Mouse (Mus musculus) limb, embryonic 13.5 days (tissue): ENCODE results near the gene A930004D18Rik. TPM values are rescaled to one million over a fixed set of nuclear protein-coding genes. Genes with fewer than 3 reads are reported as not detected.

Experiments
- ATAC-seq: fragments of 200-750 bp; cut with Nextera tagmentation; 2 replicates; pipeline ENCODE4 v1.8.0; 2017; ENCODE audit warnings: low read depth, moderate number of reproducible peaks, moderate TSS enrichment; ENCODE audit not compliant: low FRiP score
- H3K27ac ChIP-seq: fragments of 300-500 bp; sonication (generic); 2 replicates; pipeline ENCODE4 v1.5.1; 2015; ENCODE audit warnings: inconsistent platforms, mild to moderate bottlenecking, moderate library complexity
- H3K27me3 ChIP-seq: fragments of 300-500 bp; sonication (generic); 2 replicates; pipeline ENCODE4 v1.6.1; 2015; ENCODE audit warnings: mild to moderate bottlenecking, inconsistent platforms
- H3K36me3 ChIP-seq: fragments of 300-500 bp; sonication (generic); 2 replicates; pipeline ENCODE4 v1.6.1; 2015; ENCODE audit warnings: inconsistent platforms, mild to moderate bottlenecking, moderate library complexity
- H3K4me1 ChIP-seq: fragments of 300-500 bp; sonication (generic); 2 replicates; pipeline ENCODE4 v1.6.1; 2015; ENCODE audit warnings: inconsistent platforms
- H3K4me2 ChIP-seq: fragments of 300-500 bp; sonication (generic); replicated peaks from 2 replicates; pipeline ENCODE4 v1.6.1; 2015; ENCODE audit warnings: inconsistent platforms, mild to moderate bottlenecking, moderate library complexity
- H3K4me3 ChIP-seq: fragments of 300-500 bp; sonication (generic); 2 replicates; pipeline ENCODE4 v1.5.1; 2015; ENCODE audit warnings: moderate library complexity, mild to moderate bottlenecking, inconsistent platforms
- H3K9ac ChIP-seq: fragments of 300-500 bp; sonication (generic); 2 replicates; pipeline ENCODE4 v1.6.1; 2015; ENCODE audit warnings: mild to moderate bottlenecking, inconsistent platforms
- H3K9me3 ChIP-seq: fragments of 300-500 bp; sonication (generic); 2 replicates; pipeline ENCODE4 v1.6.1; 2016; ENCODE audit warnings: inconsistent platforms
- WGBS: fragments of 180-500 bp; shearing (Covaris S2); methylation state at CpG from one replicate; pipeline ENCODE4 v1.1.7; 2015; 5-methylcytosine and 5-hydroxymethylcytosine counted together
- polyA plus RNA-seq: library from polyadenylated mRNA; unstranded; fragments of >200 nt; fragmentation: Nextera tagmentation; extraction: Ambion mirVana; gene quantifications from 2 replicates; pipeline ENCODE4 v1.2.1, GENCODE M21; 2015

Gene A930004D18Rik
- polyA plus RNA-seq, 1 experiment from 2014 or later: 19.4 TPM

- H3K4me3 ChIP-seq: no peak overlapping the region
- ATAC-seq: no peak
- no peaks in the 10 kb centered on the region for H3K36me3 ChIP-seq
- H3K9me3 ChIP-seq: no peaks in the 10 kb centered on the region
- 0 out of 2 replicates have a peak overlapping the region, but pooled peaks have one; percentile 14 for H3K4me2 ChIP-seq
- H3K27me3 ChIP-seq: no peaks in the 10 kb centered on the region; the same call in 1 of the 2 replicates
- peaks cover 44% of the 10 kb centered on the region for H3K4me1 ChIP-seq
- no peak overlapping the region for H3K9ac ChIP-seq
- WGBS: 66% methylated on average over 8 of the region's 8 CpGs
- no peak overlapping the region for H3K27ac ChIP-seq
Measured at GRCm38 (mm10) chr2:18030581-18030980, 7.0 kb downstream of the A930004D18Rik start.

- no peak overlapping the region for H3K4me2 ChIP-seq
Measured at GRCm38 (mm10) chr2:18029656-18030055, 7.9 kb downstream of the A930004D18Rik start.

GRCm38 (mm10) chr2:18028140-18029021, 9.2 kb downstream of the A930004D18Rik start:
- Histone ChIP-seq H3K4me2 (peak overlapping the region; percentile 99), H3K9me3 (no peaks in the 10 kb centered on the region), H3K9ac (peak overlapping the region; percentile 95), H3K4me3 (peak overlapping the region; percentile 67), H3K27me3 (no peaks in the 10 kb centered on the region; the same call in 1 of the 2 replicates), H3K27ac (peak overlapping the region; percentile 98), H3K36me3 (no peaks in the 10 kb centered on the region), H3K4me1 (peaks cover 38% of the 10 kb centered on the region)
- ATAC-seq: peak; percentile 78
- under 1% methylated on average over 61 of the region's 61 CpGs for WGBS

More at GRCm38 (mm10) chr2:18029656-18030055, 7.9 kb downstream of the A930004D18Rik start:
- H3K4me1 ChIP-seq: peaks cover 44% of the 10 kb centered on the region
- 79% methylated on average over 7 of the region's 7 CpGs for WGBS
- no peaks in the 10 kb centered on the region; the same call in 1 of the 2 replicates for H3K27me3 ChIP-seq
- no peaks in the 10 kb centered on the region for H3K36me3 ChIP-seq
- no peak for ATAC-seq
- H3K9me3 ChIP-seq: no peaks in the 10 kb centered on the region
- no peak overlapping the region for H3K9ac ChIP-seq
- H3K4me3 ChIP-seq: no peak overlapping the region
- no peak overlapping the region for H3K27ac ChIP-seq

- Histone ChIP-seq H3K4me1 (peaks cover 33% of the 10 kb centered on the region), H3K4me2 (peak overlapping the region; percentile 99), H3K36me3 (no peaks in the 10 kb centered on the region), H3K4me3 (peak overlapping the region; percentile 67), H3K27ac (peak overlapping the region; percentile 98), H3K27me3 (no peaks in the 10 kb centered on the region; the same call in 1 of the 2 replicates), H3K9ac (peak overlapping the region; percentile 95), H3K9me3 (no peaks in the 10 kb centered on the region)
- under 1% methylated on average over 44 of the region's 44 CpGs for WGBS
- peak; percentile 77 for ATAC-seq
Measured at GRCm38 (mm10) chr2:18027448-18028139, 9.9 kb downstream of the A930004D18Rik start.

GRCm38 (mm10) chr2:18026116-18026947, 11.2 kb downstream of the A930004D18Rik start:
- Histone ChIP-seq H3K4me1 (peaks cover 20% of the 10 kb centered on the region), H3K9me3 (no peaks in the 10 kb centered on the region), H3K36me3 (no peaks in the 10 kb centered on the region), H3K27me3 (no peaks in the 10 kb centered on the region), H3K9ac (peak overlapping the region; percentile 95), H3K27ac (peak overlapping the region; percentile 70), H3K4me2 (peak overlapping the region; percentile 99), H3K4me3 (peak overlapping the region; percentile 67)
- no peak for ATAC-seq
- under 1% methylated on average over 44 of the region's 44 CpGs for WGBS

GRCm38 (mm10) chr2:18025781-18026115, 11.8 kb downstream of the A930004D18Rik start:
- Histone ChIP-seq H3K36me3 (no peaks in the 10 kb centered on the region), H3K27me3 (no peaks in the 10 kb centered on the region), H3K4me3 (peak overlapping the region; percentile 67), H3K27ac (peak overlapping the region; percentile 70), H3K9me3 (no peaks in the 10 kb centered on the region), H3K4me1 (peaks cover 14% of the 10 kb centered on the region), H3K4me2 (peak overlapping the region; percentile 99), H3K9ac (peak overlapping the region; percentile 95)
- WGBS: 3% methylated on average over 14 of the region's 14 CpGs
- ATAC-seq: no peak

- 68% methylated on average over 5 of the region's 5 CpGs for WGBS
- no peaks in the 10 kb centered on the region for H3K9me3 ChIP-seq
- peaks cover 14% of the 10 kb centered on the region for H3K4me1 ChIP-seq
- no peaks in the 10 kb centered on the region for H3K27me3 ChIP-seq
- peak overlapping the region; percentile 67; the same call in 1 of the 2 replicates for H3K4me3 ChIP-seq
- H3K9ac ChIP-seq: no peak overlapping the region
- peak overlapping the region; percentile 99 for H3K4me2 ChIP-seq
- H3K36me3 ChIP-seq: no peaks in the 10 kb centered on the region
- no peak overlapping the region for H3K27ac ChIP-seq
- ATAC-seq: no peak
Measured at GRCm38 (mm10) chr2:18025116-18025515, 12.4 kb downstream of the A930004D18Rik start.

- no peak for ATAC-seq
- H3K9me3 ChIP-seq: no peaks in the 10 kb centered on the region
- no peak overlapping the region for H3K27ac ChIP-seq
Measured at GRCm38 (mm10) chr2:18022886-18023285, 14.7 kb downstream of the A930004D18Rik start.

GRCm38 (mm10) chr2:18019122-18019521, 18.4 kb downstream of the A930004D18Rik start:
- H3K4me1 ChIP-seq: peaks cover 6% of the 10 kb centered on the region; the same call in 1 of the 2 replicates
- H3K4me3 ChIP-seq: no peak overlapping the region
- H3K4me2 ChIP-seq: no peak overlapping the region
- no peak overlapping the region for H3K9ac ChIP-seq
- 75% methylated on average over 1 of the region's 1 CpGs for WGBS
- H3K27ac ChIP-seq: no peak overlapping the region
- no peaks in the 10 kb centered on the region for H3K27me3 ChIP-seq
- H3K9me3 ChIP-seq: no peaks in the 10 kb centered on the region
- no peaks in the 10 kb centered on the region for H3K36me3 ChIP-seq
- ATAC-seq: no peak

More at GRCm38 (mm10) chr2:18022886-18023285, 14.7 kb downstream of the A930004D18Rik start:
- peaks cover 16% of the 10 kb centered on the region for H3K4me1 ChIP-seq
- H3K36me3 ChIP-seq: no peaks in the 10 kb centered on the region
- 56% methylated on average over 1 of the region's 1 CpGs for WGBS
- no peak overlapping the region for H3K9ac ChIP-seq
- H3K4me2 ChIP-seq: no peak overlapping the region
- no peaks in the 10 kb centered on the region for H3K27me3 ChIP-seq
- no peak overlapping the region for H3K4me3 ChIP-seq

- Histone ChIP-seq H3K9ac (no peak overlapping the region), H3K4me3 (no peak overlapping the region), H3K4me2 (no peak overlapping the region), H3K4me1 (peaks cover 6% of the 10 kb centered on the region; the same call in 1 of the 2 replicates), H3K36me3 (no peaks in the 10 kb centered on the region), H3K27ac (no peak overlapping the region), H3K27me3 (no peaks in the 10 kb centered on the region), H3K9me3 (no peaks in the 10 kb centered on the region)
- ATAC-seq: no peak
- WGBS: 90% methylated on average over 6 of the region's 6 CpGs
Measured at GRCm38 (mm10) chr2:18017321-18017720, 20.2 kb downstream of the A930004D18Rik start.

GRCm38 (mm10) chr2:18016639-18017038, 20.9 kb downstream of the A930004D18Rik start:
- H3K27ac ChIP-seq: no peak overlapping the region
- H3K9ac ChIP-seq: no peak overlapping the region
- WGBS: 85% methylated on average over 1 of the region's 1 CpGs
- H3K4me3 ChIP-seq: no peak overlapping the region
- H3K4me2 ChIP-seq: no peak overlapping the region
- ATAC-seq: no peak
- no peaks in the 10 kb centered on the region for H3K36me3 ChIP-seq
- H3K4me1 ChIP-seq: peaks cover 6% of the 10 kb centered on the region; the same call in 1 of the 2 replicates
- no peaks in the 10 kb centered on the region for H3K9me3 ChIP-seq
- H3K27me3 ChIP-seq: no peaks in the 10 kb centered on the region
